Mouse (Mus musculus): ENCODE measurements at regions not wholly inside any gene's neighbourhood (a gene's known extent, or its start where the extent isn't known, plus 50 kb on each side); places are given as distances from the start of the nearest gene placed in this dataset.
"Not testable (repeated sequence)": the region's sequence is repeated elsewhere in the genome, so short reads cannot be mapped to it uniquely, and the experiment has no call there.

GRCm38 (mm10) chr14:108828668-108829067 lies 85.3 kb downstream of the Slitrk1 start:
- DNase-seq, result no peak

- no peak for DNase-seq
Observed at GRCm38 (mm10) chr14:108821539-108821938, 92.4 kb downstream of the Slitrk1 start.

GRCm38 (mm10) chr14:108819370-108819769 lies 94.6 kb downstream of the Slitrk1 start:
- no peak for DNase-seq

GRCm38 (mm10) chr14:108805394-108805982 lies 108.5 kb downstream of the Slitrk1 start:
- DNase-seq, result peak in 1 of 2 experiments; percentile 10

- DNase-seq, result no peak
Observed at GRCm38 (mm10) chr14:108798884-108799283, 115.1 kb downstream of the Slitrk1 start.

GRCm38 (mm10) chr14:108792445-108792844 lies 121.5 kb downstream of the Slitrk1 start:
- no peak for DNase-seq

GRCm38 (mm10) chr14:108791296-108791695 lies 122.7 kb downstream of the Slitrk1 start:
- no peak for DNase-seq

- no peak for DNase-seq
Observed at GRCm38 (mm10) chr14:108748730-108749129, 165.2 kb downstream of the Slitrk1 start.

- DNase-seq, result no peak
Observed at GRCm38 (mm10) chr14:108711811-108712210, 202.1 kb downstream of the Slitrk1 start.

GRCm38 (mm10) chr14:108709101-108709631 lies 204.8 kb downstream of the Slitrk1 start:
- DNase-seq, result no peak

- DNase-seq, result not testable (repeated sequence)
Observed at GRCm38 (mm10) chr14:108704662-108705061, 209.3 kb downstream of the Slitrk1 start.

- DNase-seq, result no peak
Observed at GRCm38 (mm10) chr14:108664864-108665263, 249.1 kb downstream of the Slitrk1 start.

GRCm38 (mm10) chr14:108638291-108638690 lies 275.7 kb downstream of the Slitrk1 start:
- no peak for DNase-seq

GRCm38 (mm10) chr14:108635266-108635665 lies 278.7 kb downstream of the Slitrk1 start:
- DNase-seq, result no peak

GRCm38 (mm10) chr14:108610028-108610427 lies 303.9 kb downstream of the Slitrk1 start:
- no peak for DNase-seq
